Mouse (Mus musculus) lung, adult 2 months (tissue): ENCODE data around the gene Scrg1. TPM values are rescaled to one million over a fixed set of nuclear protein-coding genes. Genes with fewer than 3 reads are reported as not detected.

ENCODE experiments used
- DNase-seq: peaks from one replicate; pipeline ENCODE4 v3.0.0; 2022
- H3K4me1 ChIP-seq: fragments of 200-500 bp; 2 replicates; pipeline ENCODE4 v1.6.1; 2011; ENCODE audit warnings: low read length; ENCODE audit not compliant: control insufficient read depth, insufficient read depth
- H3K4me3 ChIP-seq: fragments of 200-500 bp; replicated peaks from 2 replicates; pipeline ENCODE3; 2011; ENCODE audit warnings: low read depth, mild to moderate bottlenecking, control low read depth, low read length; ENCODE audit errors: extremely low read depth
- CTCF ChIP-seq: fragments of 200-500 bp; IDR thresholded peaks from 2 replicates; pipeline ENCODE4 v1.5.1; 2011; ENCODE audit warnings: mild to moderate bottlenecking, low read length, control low read depth; ENCODE audit not compliant: insufficient read depth
- POLR2A ChIP-seq: fragments of 200-500 bp; IDR thresholded peaks from 2 replicates; pipeline ENCODE4 v1.6.1; 2011; ENCODE audit warnings: low read depth, mild to moderate bottlenecking, control low read depth, low read length, borderline replicate concordance; ENCODE audit errors: extremely low read depth
- WGBS: fragments of 180-500 bp; shearing (Covaris S2); methylation state at CpG from one replicate; pipeline ENCODE4 v1.1.7; 2018; 5-methylcytosine and 5-hydroxymethylcytosine counted together
- polyA plus RNA-seq: library from polyadenylated mRNA; depleted of rRNA; stranded (reverse); fragments of >200 nt; gene quantifications from 2 replicates; pipeline ENCODE4 v1.2.3, GENCODE M21; 2012

Scrg1 gene
- polyA plus RNA-seq, 1 experiment, result 0.64 TPM

DNA sequence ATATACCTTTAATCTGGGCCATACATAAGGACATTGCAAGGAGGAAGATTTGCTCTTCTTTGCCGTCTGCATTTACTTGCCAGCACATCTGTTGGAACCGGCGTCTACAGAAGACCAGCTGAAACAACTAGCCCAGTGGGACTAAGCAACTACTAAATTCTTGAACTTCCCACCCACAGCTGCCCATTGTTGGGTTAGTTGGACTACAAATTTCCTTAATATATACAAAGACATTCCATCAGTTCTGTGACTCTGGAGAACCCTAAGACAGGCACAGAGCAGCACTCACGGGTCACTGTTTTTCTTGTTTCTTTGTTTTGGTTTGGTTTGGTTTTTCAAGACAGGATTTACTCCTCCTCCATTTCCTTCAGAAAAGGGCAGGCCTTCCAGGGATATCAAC is 24.9 kb downstream of the Scrg1 start:
- Histone ChIP-seq H3K4me3 (no peak overlapping the region), H3K4me1 (no peaks in the 10 kb centered on the region)
- 81% methylated on average over 4 of the region's 4 CpGs for WGBS
- DNase-seq, result no peak
- TF ChIP-seq CTCF (no peak), POLR2A (no peak)

DNA sequence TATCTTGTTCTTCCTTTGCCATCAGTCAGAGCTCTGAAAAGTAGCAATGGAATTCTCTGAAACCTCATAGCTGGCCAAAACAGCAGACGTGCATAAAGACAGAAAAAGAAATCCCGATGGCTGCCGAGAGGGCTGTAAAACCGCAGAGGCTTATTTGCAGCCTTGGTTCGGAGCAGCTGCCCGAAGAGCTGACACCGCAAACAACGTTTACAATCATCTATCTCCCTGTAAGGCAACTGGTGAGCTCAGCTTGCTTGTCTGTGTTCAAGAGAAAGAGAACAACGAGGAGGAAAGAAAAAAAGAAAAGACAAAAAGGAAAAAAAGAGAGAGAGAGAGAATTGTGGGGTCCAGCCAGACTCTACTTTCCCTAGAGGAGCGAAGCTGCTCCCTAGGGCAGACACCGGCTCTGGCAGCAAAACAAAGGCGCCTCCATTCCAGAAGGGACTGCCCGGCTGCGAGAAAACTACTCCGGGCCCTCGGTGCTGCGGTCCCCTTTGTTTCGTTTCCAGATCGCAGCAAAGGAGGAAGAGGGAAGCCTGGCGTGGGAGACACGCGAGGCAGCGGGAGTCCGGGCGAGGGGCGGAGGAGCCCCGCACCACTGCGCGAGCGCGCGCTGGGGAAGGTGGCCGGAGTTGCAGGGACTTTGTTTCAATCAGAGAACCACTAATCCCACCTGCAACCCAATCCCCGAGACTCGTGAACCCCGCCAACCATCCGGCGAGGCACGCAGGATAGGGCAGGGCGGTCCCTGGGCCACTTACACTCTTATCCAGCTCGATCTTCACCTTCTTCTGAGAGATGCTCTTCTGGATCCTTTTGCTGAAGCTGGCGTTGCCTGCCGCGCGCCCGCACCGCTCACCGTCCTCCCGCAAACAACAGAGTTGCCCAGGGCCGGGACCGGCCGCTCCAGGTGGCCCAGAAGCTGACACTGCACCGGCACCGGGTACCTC is 31.0 kb downstream of the Scrg1 start:
- under 1% methylated on average over 54 of the region's 54 CpGs for WGBS
- Histone ChIP-seq H3K4me1 (no peaks in the 10 kb centered on the region; the same call in 1 of the 2 replicates), H3K4me3 (peak overlapping the region; percentile 88)
- DNase-seq, result no peak
- TF ChIP-seq POLR2A (no peak), CTCF (no peak)

DNA sequence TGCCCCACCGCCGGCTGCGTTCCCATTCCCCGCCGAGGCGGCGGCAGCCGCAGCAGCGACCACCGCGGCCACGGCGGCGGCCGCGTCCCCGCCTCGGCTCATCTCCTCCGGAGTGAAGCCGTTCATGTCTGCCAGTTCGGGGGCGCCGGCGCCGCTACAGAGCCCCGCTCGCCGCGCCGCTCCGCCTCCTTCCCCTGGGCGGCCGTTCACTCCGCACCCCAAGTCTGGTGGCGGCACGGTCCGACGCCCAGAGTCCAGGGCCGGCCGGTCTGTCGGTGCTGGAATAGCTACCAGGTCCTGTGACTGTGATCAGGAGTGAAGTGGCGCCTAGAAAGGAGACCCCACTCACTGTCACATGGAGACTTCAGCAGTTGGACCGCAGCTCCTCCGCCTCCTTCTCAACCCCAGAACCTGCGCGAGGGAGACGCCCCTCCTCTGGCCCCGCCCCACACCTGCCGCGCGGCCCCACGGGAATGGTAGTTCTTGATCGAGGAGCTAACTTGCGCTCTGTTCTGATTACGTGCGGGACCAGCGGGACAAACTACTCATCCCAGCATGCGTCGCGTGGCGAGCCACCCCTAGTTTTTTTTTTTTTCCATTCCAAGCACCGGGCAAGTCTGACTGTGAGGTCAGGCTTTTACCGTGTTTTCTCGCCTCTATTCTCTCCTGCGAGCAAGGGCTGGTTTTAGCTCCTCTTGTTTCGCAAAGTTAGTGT is 31.9 kb downstream of the Scrg1 start, which contains the start of gene Sap30:
TSS of gene Sap30 (minus strand) at position 420 of the 715 bp plus-strand sequence.
- Histone ChIP-seq H3K4me3 (peak within 1 kb of the TSS; percentile 88), H3K4me1 (no peaks in the 10 kb centered on the region; the same call in 1 of the 2 replicates)
- under 1% methylated on average over 66 of the region's 66 CpGs for WGBS
- TF ChIP-seq POLR2A, result peak; percentile 65; the same call in 1 of the 2 replicates
- TF ChIP-seq CTCF, result no peak
- peak; percentile 98 for DNase-seq

DNA sequence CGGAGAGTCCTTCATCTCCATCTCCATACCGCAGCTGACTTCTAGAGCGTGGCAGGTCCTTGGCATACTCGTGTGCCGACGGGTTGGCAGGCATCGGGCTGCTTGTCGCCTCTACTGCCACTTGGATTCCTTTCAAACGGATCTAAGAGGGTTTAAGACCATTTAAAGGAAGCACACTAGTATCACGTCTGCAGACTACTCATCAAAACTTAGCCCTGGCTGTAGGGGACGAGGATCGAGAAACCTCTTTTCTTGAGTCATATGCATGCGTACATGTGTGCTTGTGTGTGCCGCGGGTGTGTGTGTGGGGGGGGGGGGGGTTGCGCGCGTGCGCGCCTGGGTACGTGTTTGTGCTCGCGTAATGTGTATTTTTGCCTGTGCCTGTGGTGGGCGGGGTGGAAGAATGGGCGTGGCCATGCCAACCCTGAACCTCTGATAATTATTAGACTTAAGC is 32.6 kb downstream of the Scrg1 start:
- Histone ChIP-seq H3K4me3 (peak overlapping the region; percentile 78), H3K4me1 (no peaks in the 10 kb centered on the region; the same call in 1 of the 2 replicates)
- TF ChIP-seq CTCF, result no peak
- 0 out of 2 replicates have a peak, but pooled peaks have one; percentile 32 for TF ChIP-seq POLR2A
- DNase-seq, result peak; percentile 56
- under 1% methylated on average over 25 of the region's 25 CpGs for WGBS

DNA sequence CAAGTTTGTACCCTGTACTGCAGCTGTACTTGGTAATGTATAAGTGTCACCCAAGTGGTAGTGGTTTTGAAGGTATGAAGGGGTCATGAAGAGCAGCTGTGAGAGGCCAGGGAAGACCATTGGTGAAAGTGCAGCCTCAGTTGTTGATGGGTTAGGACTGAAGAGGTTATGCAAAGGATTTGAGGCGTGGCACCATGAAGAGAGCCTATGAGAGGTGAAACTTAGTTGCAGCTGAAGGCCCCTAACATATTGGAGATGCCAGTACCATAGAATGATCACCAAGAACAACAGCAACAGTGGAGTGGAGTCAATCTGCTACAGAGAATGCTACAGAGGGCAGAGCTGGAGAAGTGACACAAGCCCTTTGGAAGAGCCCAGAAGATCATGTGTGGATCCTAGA is 33.6 kb downstream of the Scrg1 start:
- 97% methylated on average over 1 of the region's 1 CpGs for WGBS
- no peaks in the 10 kb centered on the region; the same call in 1 of the 2 replicates for H3K4me1 ChIP-seq
- H3K4me3 ChIP-seq, result no peak overlapping the region
- no peak for DNase-seq
- TF ChIP-seq POLR2A (no peak), CTCF (no peak)

DNA sequence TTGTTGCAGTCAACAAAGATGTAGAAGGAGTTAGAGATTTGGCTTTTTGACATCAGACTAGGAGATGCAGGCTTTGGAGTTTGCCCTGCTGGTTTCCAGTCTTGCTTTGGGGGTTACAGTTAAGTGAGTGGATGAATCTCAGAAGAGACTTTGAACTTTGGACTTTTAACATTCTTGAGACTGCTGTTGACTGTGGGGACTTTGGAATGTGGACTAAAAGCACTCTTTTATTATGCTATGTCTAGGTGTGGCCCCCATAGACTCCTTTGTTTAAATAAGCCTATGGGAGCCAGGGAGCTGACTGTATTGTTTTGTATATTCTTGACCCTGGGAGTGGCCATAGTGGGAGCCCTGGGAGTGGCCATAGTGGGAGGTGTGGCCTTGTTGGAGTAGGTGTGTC is 34.2 kb downstream of the Scrg1 start:
- Histone ChIP-seq H3K4me3 (no peak overlapping the region), H3K4me1 (no peaks in the 10 kb centered on the region; the same call in 1 of the 2 replicates)
- TF ChIP-seq CTCF (no peak), POLR2A (no peak)
- no peak for DNase-seq

DNA sequence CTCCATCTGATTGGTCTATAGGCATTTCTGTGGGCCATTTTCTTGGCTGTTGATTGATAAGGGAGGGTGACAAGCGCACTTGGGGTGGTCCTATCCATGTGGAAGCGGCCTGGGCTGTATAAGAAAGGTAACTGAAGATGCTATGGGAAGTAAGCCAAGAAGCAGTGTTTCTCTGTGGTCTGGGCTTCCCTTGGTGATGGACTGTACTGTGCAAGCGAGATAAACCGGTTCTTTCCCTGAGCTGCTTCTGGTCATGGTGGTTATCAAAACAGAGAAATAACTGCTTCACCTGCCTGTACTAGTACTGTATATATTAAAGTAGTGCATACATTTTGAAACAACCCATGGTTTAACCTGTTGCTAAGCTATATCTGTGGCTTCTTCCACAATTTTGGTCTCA is 36.1 kb downstream of the Scrg1 start:
- no peak for TF ChIP-seq POLR2A
- no peak for TF ChIP-seq CTCF
- 92% methylated on average over 4 of the region's 4 CpGs for WGBS
- no peak overlapping the region for H3K4me3 ChIP-seq
- no peaks in the 10 kb centered on the region for H3K4me1 ChIP-seq
- no peak for DNase-seq

DNA sequence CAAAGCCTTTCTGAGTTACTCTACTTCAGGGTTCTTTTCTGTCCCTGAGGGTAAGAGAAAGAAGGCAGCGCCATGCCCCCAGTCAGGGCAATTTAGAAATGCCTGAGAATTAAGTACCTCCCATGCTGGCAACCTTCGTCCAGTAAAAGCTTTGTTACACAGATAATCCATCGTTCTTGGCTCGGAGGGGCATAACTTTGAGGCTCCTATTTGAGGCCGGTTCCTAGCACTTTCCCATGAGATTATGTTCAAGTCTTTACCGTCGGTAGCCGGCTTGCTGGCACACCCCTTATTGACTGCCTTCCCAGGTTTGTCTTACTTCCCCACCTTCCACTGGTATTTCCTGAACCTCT is 42.7 kb downstream of the Scrg1 start:
- H3K4me3 ChIP-seq, result no peak overlapping the region
- 51% methylated on average over 8 of the region's 8 CpGs for WGBS
- DNase-seq, result no peak
- no peak for TF ChIP-seq POLR2A
- no peak for TF ChIP-seq CTCF
- H3K4me1 ChIP-seq, result no peaks in the 10 kb centered on the region

DNA sequence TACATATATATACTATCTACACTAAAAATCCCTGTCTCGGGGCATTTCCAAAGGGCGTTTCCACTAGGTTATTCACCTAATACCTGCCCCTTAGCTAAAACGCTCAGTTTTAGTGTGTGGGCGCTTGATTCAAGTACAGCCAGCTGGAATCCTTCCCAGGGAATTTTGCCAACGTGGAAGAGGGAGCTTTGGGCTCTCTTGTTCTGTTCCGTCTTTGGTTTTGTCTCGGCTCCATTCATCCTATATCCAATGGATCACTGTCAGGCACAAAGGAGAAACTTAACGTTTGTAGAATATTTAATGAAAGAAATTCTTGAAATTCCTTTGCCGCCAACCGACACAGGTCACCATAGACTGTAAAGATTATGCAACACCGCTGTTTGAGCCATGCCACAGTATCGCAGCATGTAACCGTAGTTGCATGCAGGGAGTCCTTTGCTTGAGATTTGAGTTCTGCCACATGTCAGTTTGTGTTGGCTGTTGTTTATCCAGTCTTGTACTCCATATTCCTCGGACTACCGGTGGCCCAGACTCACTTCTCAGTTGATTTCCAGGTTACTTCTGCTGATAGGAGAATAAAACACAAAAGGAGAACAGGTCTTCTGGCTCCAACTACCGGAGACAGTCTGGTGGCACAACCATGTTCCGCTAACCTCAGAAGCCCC is 43.3 kb downstream of the Scrg1 start:
- TF ChIP-seq POLR2A (no peak), CTCF (no peak)
- H3K4me1 ChIP-seq, result no peaks in the 10 kb centered on the region
- 36% methylated on average over 17 of the region's 17 CpGs for WGBS
- H3K4me3 ChIP-seq, result no peak overlapping the region
- peak; percentile 39 for DNase-seq
